Mouse (Mus musculus): ENCODE measurements around the gene Cdyl.

DNA sequence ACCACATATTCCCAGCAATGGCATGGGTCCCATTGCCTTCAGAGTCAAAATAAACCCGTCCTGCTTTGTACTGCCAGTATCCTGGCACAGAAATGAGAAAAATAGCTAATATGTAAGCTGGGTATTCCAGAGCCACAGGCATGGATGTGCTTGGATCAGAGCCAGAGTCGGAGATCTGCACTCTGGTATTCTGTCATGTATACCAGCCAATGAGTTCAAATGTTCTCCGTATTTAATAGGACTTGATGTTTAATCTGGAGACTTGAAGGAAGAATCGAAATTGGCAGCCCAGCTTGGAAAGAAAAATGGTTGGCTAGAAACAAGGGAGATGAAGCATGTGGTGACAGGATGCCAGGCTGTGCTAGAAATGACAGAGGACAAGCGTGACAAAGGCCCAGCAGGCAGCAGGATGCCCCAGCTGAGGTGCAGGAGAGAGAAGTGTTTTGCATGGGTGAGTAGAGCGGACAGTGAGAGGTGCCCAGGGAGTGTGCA, 221.0 kb downstream of the Cdyl start:
- TF ChIP-seq CTCF (IDR thresholded peaks at IDR 0.05; ENCODE audit: low read depth), result no peak
- no peak for TF ChIP-seq EP300 (IDR thresholded peaks at IDR 0.05; ENCODE audit: low read depth)
